Mouse (Mus musculus): ENCODE measurements around the gene Ccdc51.
"Not testable (repeated sequence)": the region's sequence is repeated elsewhere in the genome, so short reads cannot be mapped to it uniquely, and the experiment has no call there.

Gene Ccdc51

DNA sequence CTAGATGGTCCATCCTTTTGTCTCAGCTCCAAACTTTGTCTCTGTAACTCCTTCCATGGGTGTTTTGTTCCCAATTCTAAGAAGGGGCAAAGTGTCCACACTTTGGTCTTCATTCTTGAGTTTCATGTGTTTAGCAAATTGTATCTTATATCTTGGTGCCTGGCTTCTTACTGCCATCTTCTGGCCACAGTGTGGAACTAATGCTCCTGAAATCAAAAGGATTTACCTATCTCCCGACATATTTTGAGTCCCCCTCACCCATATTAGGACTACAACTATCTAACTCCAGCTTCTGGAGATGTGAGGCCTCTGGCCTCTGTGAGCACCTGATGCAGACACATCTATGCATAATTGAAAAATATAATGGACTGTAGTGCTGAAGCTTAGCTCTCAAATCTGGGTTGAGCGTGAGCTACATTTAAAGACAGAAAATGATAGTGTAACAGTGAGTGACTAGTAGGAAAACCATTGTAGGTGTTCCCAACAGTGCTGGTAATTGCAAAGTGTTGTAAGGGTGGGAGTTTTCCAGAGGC is 40.3 kb downstream of the Ccdc51 start:
- DNase-seq (ENCODE audit: low read depth, low spot score) = peak; percentile 54

DNA sequence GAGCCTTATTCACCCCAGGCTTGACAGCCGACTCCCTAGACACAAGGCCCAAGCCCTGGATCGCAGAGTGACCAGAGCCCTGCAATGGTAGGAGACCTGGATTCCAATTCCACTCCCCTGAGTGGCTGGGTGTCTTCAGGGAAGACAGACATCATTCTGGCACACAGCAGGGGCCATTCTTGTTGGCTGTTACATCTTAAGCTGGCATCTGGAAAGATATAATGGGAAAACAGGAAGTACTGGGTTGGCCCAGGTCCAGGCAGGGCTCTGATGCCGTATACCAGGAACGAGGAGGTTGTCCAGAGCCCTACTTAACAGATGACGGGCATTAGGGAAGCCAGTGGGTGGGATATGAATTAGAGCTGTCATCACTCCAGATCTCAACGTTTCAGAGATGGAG is 41.0 kb downstream of the Ccdc51 start:
- DNase-seq (ENCODE audit: low read depth, low spot score) = no peak

DNA sequence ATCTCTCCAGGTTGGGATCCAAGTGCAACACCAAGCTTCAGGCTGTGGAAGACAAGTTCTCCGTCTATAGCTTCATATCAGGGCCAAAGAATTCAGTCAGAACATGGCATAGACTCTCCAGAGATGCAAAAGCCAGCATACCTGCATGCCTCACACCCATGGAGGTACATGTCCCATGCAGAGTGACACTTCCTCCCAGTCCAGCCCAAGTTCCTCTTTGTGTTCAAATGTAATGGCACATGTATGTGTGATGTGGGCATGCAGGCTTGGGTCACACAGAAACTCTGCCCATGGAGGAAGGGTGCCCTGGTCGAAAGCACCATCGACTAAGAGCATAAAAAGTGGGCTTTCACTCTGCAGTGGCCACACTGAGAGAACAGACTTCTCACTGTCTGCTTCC is 41.9 kb downstream of the Ccdc51 start:
- DNase-seq (ENCODE audit: low read depth, low spot score) = no peak

DNA sequence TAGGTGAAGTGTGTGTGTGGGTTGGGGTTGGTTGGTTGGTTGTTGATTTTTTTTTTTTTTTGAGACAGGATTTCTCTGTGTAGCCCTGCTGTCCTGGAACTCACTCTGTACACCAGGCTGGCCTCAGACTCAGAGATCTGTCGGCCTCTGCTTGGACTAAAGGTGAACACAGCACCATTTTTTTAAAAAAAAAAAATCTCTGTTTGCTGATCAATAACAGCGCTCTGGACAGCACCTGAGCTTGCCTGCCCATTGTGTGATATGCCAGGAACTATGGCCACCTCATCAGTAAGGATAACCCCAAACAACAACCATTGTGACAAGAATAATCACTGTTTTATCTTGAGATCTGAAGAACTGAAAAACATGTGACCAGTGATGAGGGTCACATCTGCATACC is 42.8 kb downstream of the Ccdc51 start:
- DNase-seq (ENCODE audit: low read depth, low spot score) = no peak

DNA sequence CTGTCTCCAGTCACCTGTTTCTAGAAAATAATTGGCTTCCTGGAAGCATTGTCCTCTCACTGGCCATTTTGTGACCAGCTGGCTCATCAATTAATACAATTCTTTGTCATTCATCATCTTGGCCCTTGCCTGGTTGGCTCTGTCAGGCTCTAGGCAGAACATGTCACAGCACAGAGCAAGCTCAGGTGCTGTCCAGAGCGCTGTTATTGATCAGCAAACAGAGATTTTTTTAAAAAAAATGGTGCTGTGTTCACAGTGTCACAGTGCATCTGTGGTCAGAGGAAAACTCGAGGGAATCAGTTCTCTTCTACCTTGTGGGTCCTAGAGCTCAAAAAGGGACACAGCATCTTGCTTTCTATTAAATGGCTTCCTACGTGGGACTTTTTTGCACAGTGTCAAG is 43.2 kb downstream of the Ccdc51 start:
- no peak for DNase-seq (ENCODE audit: low read depth, low spot score)

DNA sequence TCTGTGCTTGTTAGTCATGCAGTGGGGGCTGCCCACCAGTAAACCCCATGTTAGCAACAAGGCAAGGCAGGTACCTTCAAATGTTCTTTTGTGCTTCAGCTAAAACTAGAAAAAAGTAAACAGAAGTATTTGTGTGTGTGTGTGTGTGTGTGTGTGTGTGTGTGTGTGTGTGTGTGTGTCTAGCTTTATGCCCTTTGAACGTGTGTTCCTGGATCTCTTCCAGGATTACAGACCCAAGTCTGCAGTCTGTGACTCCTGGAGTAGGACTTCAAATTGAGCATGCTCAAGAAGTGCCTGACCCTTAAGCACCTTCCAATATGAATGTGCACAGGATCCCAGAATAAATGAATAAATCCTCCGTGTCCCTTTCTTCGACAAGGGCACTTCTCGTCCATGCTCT is 44.8 kb downstream of the Ccdc51 start:
- DNase-seq (ENCODE audit: low read depth, low spot score) = no peak

DNA sequence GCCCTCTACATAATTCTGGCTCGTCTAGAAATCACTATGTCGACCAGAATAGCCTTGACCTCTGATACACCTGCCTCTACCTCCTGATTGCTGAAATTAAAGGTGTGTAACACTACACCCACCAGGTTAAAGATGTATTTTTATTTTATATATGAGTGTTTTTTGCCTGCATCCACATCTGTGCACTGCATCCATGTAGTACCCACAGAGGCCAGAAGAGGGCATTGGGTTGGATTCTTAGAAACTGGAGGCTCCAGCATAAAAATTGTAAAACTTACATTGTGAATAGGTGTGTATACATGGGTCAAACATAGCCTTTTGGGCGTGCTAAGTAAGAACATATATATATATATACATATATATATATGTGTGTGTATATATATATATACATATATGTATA is 45.9 kb downstream of the Ccdc51 start:
- peak; percentile 34 for DNase-seq (ENCODE audit: low read depth, low spot score)

DNA sequence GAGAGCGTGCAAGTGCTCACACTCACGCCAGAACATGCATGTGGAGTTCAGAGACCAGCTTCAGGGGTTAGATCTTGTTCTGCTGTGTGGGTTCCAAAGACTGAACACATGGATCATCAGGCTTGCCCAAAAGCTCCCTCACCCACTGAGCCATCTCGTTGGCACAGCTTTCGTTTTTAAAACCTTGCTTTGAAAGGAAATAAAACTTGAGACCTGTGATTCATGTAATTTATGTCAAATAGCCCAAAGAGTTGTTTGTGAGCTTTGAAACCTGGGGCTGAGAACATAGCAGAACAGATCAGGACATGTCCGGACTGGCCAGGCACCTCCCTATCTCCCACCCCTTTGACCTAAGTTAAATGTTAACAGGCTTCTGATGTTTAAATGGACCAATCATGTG is 47.8 kb downstream of the Ccdc51 start:
- DNase-seq (ENCODE audit: low read depth, low spot score) = no peak

DNA sequence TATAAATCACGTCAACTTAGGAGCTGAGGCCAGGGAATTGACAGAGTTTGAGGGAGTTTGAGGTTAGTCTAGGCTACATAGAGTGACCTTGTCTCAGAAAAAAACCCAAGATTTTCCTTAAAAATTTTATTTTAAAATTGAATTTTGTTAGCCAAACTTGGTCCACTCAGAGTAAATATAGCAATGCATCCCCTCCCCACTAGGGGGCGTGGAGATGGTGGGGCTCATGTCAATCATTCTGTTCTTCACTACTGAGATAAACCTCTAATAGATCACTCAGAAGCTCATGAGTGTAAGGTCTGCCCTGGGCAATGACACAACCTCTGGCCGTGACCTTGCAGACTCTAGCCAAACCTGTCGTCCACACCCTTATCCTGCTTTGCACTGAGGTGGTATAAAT is 58.1 kb downstream of the Ccdc51 start:
- not testable (repeated sequence) for DNase-seq (ENCODE audit: low read depth, low spot score)
